Mouse (Mus musculus): ENCODE measurements around the gene Dock8. TPM values are rescaled to one million over a fixed set of nuclear protein-coding genes. Genes with fewer than 3 reads are reported as not detected.

Gene Dock8
- total and polyA plus RNA-seq, 2 experiments from 2014 or later = 0.29 to 0.69 TPM

DNA sequence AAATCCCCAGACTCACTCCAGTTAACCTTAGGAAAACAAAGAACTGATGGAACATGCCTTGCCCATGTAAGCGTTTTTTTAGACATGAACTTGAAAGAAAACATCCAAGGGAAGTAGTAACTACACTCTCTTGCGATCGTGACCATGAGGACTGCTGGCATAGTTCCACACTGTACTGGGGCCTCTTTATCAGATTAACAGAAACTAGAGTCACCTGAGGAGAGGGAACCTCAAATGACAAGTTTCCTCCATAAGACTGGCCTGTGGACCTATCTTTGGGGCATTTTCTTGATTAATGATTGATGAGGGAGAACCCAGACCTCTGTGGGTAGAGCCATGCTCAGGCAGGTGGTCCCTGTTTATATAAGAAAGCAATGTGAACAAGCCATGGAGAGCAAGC lies 44.7 kb downstream of the Dock8 start:
- DNase-seq (no peak), ATAC-seq (no peak)
- H3K9me3 ChIP-seq (ENCODE audit: low read length) = no peaks in the 10 kb centered on the region
- H3K27ac ChIP-seq (ENCODE audit: low read depth, low read length) = no peak overlapping the region
- 89% methylated on average over 3 of the region's 3 CpGs for WGBS
- H3K27me3 ChIP-seq (ENCODE audit: insufficient read depth, low read length) = no peaks in the 10 kb centered on the region
- no peak for TF ChIP-seq CTCF (IDR thresholded peaks at IDR 0.05; ENCODE audit: low read depth)
- no peak overlapping the region for H3K4me2 ChIP-seq (ENCODE audit: low read depth)
- H3K36me3 ChIP-seq (ENCODE audit: insufficient read depth) = no peaks in the 10 kb centered on the region
- H3K4me1 ChIP-seq (ENCODE audit: insufficient read depth) = no peaks in the 10 kb centered on the region
- H3K9ac ChIP-seq = no peak overlapping the region
- no peak overlapping the region for H3K4me3 ChIP-seq (ENCODE audit: low read depth, low read length)

DNA sequence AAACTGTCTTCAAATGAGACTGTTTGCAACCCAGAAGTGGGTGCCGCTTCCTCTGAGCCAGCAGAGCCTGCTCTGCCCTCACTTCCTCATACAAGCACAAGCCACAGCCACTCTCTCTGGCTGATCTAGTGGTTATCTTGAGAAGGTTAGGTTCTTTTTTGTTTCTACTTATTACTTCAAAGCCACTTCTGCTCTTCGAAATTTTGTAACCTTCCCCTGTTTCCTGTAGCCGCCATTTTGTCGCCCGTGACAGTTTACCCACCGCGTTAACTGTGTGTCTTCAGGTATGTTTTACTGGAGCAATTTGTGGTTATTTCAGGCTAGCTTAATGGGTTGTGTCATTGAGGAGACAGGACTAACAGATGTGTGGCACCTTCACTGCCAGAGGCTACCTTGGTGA lies 53.0 kb downstream of the Dock8 start:
- Histone ChIP-seq H3K36me3 (ENCODE audit: insufficient read depth) (no peaks in the 10 kb centered on the region), H3K27ac (ENCODE audit: low read depth, low read length) (no peak overlapping the region), H3K4me1 (ENCODE audit: insufficient read depth) (no peaks in the 10 kb centered on the region), H3K4me2 (ENCODE audit: low read depth) (no peak overlapping the region), H3K4me3 (ENCODE audit: low read depth, low read length) (no peak overlapping the region), H3K9me3 (ENCODE audit: low read length) (no peaks in the 10 kb centered on the region), H3K9ac (no peak overlapping the region), H3K27me3 (ENCODE audit: insufficient read depth, low read length) (no peaks in the 10 kb centered on the region)
- no peak for TF ChIP-seq CTCF (IDR thresholded peaks at IDR 0.05; ENCODE audit: low read depth)
- 98% methylated on average over 7 of the region's 7 CpGs for WGBS
- DNase-seq (no peak), ATAC-seq (no peak)

DNA sequence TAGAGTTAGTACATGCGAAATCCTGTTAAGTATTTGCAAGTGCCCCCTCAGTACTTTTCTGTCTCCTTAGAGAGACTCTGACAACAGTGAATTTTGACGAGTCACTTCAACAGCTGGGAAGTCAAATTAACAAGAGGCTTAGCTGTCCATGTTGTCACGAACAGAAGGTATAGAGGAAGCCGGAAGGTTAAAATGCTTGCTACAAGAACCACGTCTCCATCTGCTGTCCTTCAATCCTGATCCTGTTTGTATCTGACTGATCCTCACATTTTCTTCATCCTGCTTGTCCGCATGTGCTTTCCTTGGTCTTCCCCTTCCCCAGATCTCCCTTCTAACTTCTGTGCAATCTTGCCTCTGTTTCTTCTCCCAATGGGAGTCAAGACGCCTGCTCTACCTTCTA lies 53.8 kb downstream of the Dock8 start:
- Histone ChIP-seq H3K9ac (no peak overlapping the region), H3K4me1 (ENCODE audit: insufficient read depth) (no peaks in the 10 kb centered on the region), H3K9me3 (ENCODE audit: low read length) (no peaks in the 10 kb centered on the region), H3K27me3 (ENCODE audit: insufficient read depth, low read length) (no peaks in the 10 kb centered on the region), H3K4me3 (ENCODE audit: low read depth, low read length) (no peak overlapping the region), H3K27ac (ENCODE audit: low read depth, low read length) (no peak overlapping the region), H3K36me3 (ENCODE audit: insufficient read depth) (no peaks in the 10 kb centered on the region), H3K4me2 (ENCODE audit: low read depth) (no peak overlapping the region)
- no peak for DNase-seq
- WGBS = 76% methylated on average over 7 of the region's 7 CpGs
- TF ChIP-seq CTCF (IDR thresholded peaks at IDR 0.05; ENCODE audit: low read depth) = no peak
- ATAC-seq = no peak

DNA sequence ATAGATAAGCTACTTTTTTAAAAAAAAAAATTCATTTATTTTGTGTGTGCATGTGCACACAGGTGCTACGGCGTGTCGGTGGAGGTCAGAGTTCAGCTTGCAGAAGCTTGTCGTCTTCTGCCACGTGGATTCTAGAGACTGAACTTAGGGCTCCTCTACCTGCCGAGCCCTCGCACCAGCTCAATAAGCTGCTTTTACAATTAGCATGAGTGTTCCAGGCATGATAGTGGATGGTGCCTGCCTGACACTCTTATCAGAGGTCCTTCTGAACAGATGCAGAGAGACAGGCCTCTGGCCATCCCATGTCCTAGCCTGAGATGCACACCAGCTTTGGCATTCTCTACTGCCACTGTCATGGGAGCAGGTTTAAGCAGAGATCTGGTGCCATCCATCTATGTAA lies 55.7 kb downstream of the Dock8 start:
- ATAC-seq = no peak

DNA sequence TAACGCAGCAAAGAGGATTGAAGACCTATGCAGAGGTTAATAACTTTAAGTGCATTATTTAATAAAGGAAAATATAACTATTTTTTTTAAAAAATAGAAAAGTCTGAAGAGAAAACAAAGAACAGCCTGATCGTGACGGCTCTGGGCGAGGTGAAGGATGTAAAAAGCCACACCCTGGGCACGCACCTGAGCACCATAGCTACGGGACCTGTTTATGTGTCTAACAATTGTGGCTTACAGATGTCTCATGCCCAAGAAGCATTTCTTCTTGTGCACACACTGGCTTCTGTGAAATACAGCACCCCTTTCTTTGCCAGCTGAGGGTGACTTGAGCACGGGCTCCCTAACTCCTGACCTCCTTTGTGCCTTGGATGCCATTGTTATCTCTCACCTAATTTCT lies 56.2 kb downstream of the Dock8 start:
- Histone ChIP-seq H3K4me3 (ENCODE audit: low read depth, low read length) (no peak overlapping the region), H3K9me3 (ENCODE audit: low read length) (no peaks in the 10 kb centered on the region), H3K36me3 (ENCODE audit: insufficient read depth) (no peaks in the 10 kb centered on the region), H3K27ac (ENCODE audit: low read depth, low read length) (no peak overlapping the region), H3K4me2 (ENCODE audit: low read depth) (no peak overlapping the region), H3K4me1 (ENCODE audit: insufficient read depth) (no peaks in the 10 kb centered on the region), H3K27me3 (ENCODE audit: insufficient read depth, low read length) (no peaks in the 10 kb centered on the region), H3K9ac (no peak overlapping the region)
- TF ChIP-seq CTCF (IDR thresholded peaks at IDR 0.05; ENCODE audit: low read depth) = no peak
- ATAC-seq (no peak), DNase-seq (no peak)
- WGBS = 93% methylated on average over 7 of the region's 7 CpGs

More for the DNA sequence above, 55.7 kb downstream of the Dock8 start:
- H3K4me1 ChIP-seq (ENCODE audit: insufficient read depth) = no peaks in the 10 kb centered on the region
- H3K4me2 ChIP-seq (ENCODE audit: low read depth) = no peak overlapping the region
- no peak for DNase-seq
- H3K27me3 ChIP-seq (ENCODE audit: insufficient read depth, low read length) = no peaks in the 10 kb centered on the region
- H3K9me3 ChIP-seq (ENCODE audit: low read length) = no peaks in the 10 kb centered on the region
- no peak overlapping the region for H3K9ac ChIP-seq
- no peaks in the 10 kb centered on the region for H3K36me3 ChIP-seq (ENCODE audit: insufficient read depth)
- H3K27ac ChIP-seq (ENCODE audit: low read depth, low read length) = no peak overlapping the region
- WGBS = 93% methylated on average over 7 of the region's 7 CpGs
- H3K4me3 ChIP-seq (ENCODE audit: low read depth, low read length) = no peak overlapping the region
- no peak for TF ChIP-seq CTCF (IDR thresholded peaks at IDR 0.05; ENCODE audit: low read depth)

DNA sequence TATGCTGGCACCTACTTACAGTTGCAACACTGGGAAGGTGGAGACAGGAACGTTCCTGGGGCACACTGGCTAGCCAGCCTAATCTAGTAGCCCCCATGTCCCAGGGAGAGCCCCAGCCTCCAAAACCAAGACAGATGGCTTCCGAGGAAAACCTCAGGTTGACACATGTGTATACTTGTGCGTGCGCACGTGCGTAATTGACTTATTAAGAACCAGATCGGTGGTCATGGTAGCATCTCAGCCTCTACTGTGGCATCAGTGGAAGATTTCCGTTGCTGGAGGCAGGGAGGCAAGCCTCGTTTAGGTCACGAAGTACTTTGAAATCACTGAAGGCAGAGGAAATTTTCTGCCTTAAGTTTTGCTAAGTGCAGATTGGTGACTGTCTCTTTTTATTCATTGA lies 56.9 kb downstream of the Dock8 start:
- no peaks in the 10 kb centered on the region for H3K27me3 ChIP-seq (ENCODE audit: insufficient read depth, low read length)
- H3K36me3 ChIP-seq (ENCODE audit: insufficient read depth) = no peaks in the 10 kb centered on the region
- no peak for TF ChIP-seq CTCF (IDR thresholded peaks at IDR 0.05; ENCODE audit: low read depth)
- no peak overlapping the region for H3K27ac ChIP-seq (ENCODE audit: low read depth, low read length)
- DNase-seq = no peak
- no peak overlapping the region for H3K4me2 ChIP-seq (ENCODE audit: low read depth)
- no peak for ATAC-seq
- no peak overlapping the region for H3K9ac ChIP-seq
- H3K4me3 ChIP-seq (ENCODE audit: low read depth, low read length) = no peak overlapping the region
- H3K4me1 ChIP-seq (ENCODE audit: insufficient read depth) = no peaks in the 10 kb centered on the region
- H3K9me3 ChIP-seq (ENCODE audit: low read length) = no peaks in the 10 kb centered on the region
- WGBS = 87% methylated on average over 10 of the region's 10 CpGs

DNA sequence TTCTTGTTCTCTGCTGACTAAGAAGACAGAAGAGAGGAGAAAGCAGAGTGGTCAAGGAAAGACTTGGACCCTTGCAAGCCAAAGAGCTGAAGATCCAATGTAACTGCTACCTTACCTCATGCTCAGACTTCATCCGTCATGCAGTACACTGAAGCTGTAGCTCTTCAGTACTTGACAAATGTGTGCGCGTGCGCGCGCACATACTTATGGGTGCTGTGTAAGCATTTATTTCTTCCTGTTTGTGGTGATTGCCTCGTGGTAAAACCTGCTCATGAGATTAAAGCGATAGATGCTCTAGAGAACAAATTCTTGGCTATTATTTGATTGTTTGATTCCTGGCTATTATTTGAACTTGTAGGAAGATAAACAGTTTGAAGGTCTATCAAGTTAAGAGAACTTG lies 58.5 kb downstream of the Dock8 start:
- Histone ChIP-seq H3K27ac (ENCODE audit: low read depth, low read length) (no peak overlapping the region), H3K36me3 (ENCODE audit: insufficient read depth) (no peaks in the 10 kb centered on the region), H3K4me1 (ENCODE audit: insufficient read depth) (no peaks in the 10 kb centered on the region), H3K27me3 (ENCODE audit: insufficient read depth, low read length) (no peaks in the 10 kb centered on the region), H3K9ac (no peak overlapping the region), H3K9me3 (ENCODE audit: low read length) (no peaks in the 10 kb centered on the region), H3K4me2 (ENCODE audit: low read depth) (no peak overlapping the region), H3K4me3 (ENCODE audit: low read depth, low read length) (no peak overlapping the region)
- ATAC-seq = no peak
- no peak for DNase-seq
- 94% methylated on average over 8 of the region's 8 CpGs for WGBS
- no peak for TF ChIP-seq CTCF (IDR thresholded peaks at IDR 0.05; ENCODE audit: low read depth)

DNA sequence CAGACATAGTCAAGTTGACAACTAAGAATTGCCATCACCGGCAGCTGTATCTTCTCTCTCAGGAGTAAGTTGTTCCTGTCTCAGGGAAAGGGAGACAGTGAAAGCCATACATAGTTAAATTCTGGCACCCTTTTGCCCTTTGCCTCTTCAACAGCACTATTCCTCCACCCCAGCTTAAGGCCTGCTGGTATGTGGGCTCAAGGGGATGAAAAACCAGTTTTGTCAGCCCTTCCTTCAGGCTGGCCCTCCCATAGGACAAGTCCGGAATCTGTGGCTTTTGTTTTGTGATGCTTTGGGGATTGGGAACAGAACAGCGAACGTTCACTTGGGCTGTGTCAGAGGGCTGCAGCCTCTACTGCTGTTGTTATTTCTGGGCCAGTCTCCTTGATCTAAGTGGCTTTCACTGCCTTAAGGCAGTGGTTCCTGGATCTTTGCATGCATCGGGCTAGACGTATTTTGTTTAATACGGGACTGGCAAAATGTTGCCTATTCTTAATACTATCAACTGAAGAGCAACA lies 60.6 kb downstream of the Dock8 start:
- no peaks in the 10 kb centered on the region for H3K4me1 ChIP-seq (ENCODE audit: insufficient read depth)
- no peaks in the 10 kb centered on the region for H3K9me3 ChIP-seq (ENCODE audit: low read length)
- H3K9ac ChIP-seq = no peak overlapping the region
- H3K27ac ChIP-seq (ENCODE audit: low read depth, low read length) = no peak overlapping the region
- ATAC-seq (no peak), DNase-seq (no peak)
- H3K4me2 ChIP-seq (ENCODE audit: low read depth) = peak overlapping the region; percentile 25; the same call in 1 of the 2 replicates
- H3K4me3 ChIP-seq (ENCODE audit: low read depth, low read length) = no peak overlapping the region
- H3K27me3 ChIP-seq (ENCODE audit: insufficient read depth, low read length) = no peaks in the 10 kb centered on the region
- WGBS = 53% methylated on average over 7 of the region's 7 CpGs
- no peak for TF ChIP-seq CTCF (IDR thresholded peaks at IDR 0.05; ENCODE audit: low read depth)
- H3K36me3 ChIP-seq (ENCODE audit: insufficient read depth) = no peaks in the 10 kb centered on the region
